Mouse (Mus musculus) hindbrain, embryonic 15.5 days (tissue): ENCODE measurements at regions not wholly inside any gene's neighbourhood (a gene's known extent, or its start where the extent isn't known, plus 50 kb on each side); places are given as distances from the start of the nearest gene placed in this dataset.

Source experiments
- ATAC-seq: fragments of 200-750 bp; cut with Nextera tagmentation; 2 replicates; pipeline ENCODE4 v1.8.0; 2017; ENCODE audit warnings: low read depth, moderate number of reproducible peaks, moderate TSS enrichment; ENCODE audit not compliant: low FRiP score
- H3K27ac ChIP-seq: fragments of 300-500 bp; sonication (generic); replicated peaks from 2 replicates; pipeline ENCODE4 v1.5.1; 2015; ENCODE audit warnings: mild to moderate bottlenecking, inconsistent platforms
- H3K27me3 ChIP-seq: fragments of 300-500 bp; sonication (generic); 2 replicates; pipeline ENCODE4 v1.6.1; 2015; ENCODE audit warnings: control low read depth, inconsistent platforms
- H3K36me3 ChIP-seq: fragments of 300-500 bp; sonication (generic); 2 replicates; pipeline ENCODE4 v1.6.1; 2015; ENCODE audit warnings: control low read depth, inconsistent platforms
- H3K4me1 ChIP-seq: fragments of 300-500 bp; sonication (generic); replicated peaks from 2 replicates; pipeline ENCODE4 v1.6.1; 2015; ENCODE audit warnings: control low read depth, inconsistent platforms
- H3K4me2 ChIP-seq: fragments of 300-500 bp; sonication (generic); 2 replicates; pipeline ENCODE4 v1.6.1; 2015; ENCODE audit warnings: moderate library complexity, mild to moderate bottlenecking, inconsistent platforms
- H3K4me3 ChIP-seq: fragments of 300-500 bp; sonication (generic); 2 replicates; pipeline ENCODE4 v1.5.1; 2015; ENCODE audit warnings: mild to moderate bottlenecking, inconsistent platforms
- H3K9ac ChIP-seq: fragments of 300-500 bp; sonication (generic); 2 replicates; pipeline ENCODE4 v1.6.1; 2015; ENCODE audit warnings: inconsistent platforms
- H3K9me3 ChIP-seq: fragments of 300-500 bp; sonication (generic); 2 replicates; pipeline ENCODE4 v1.6.1; 2016; ENCODE audit warnings: control low read depth, inconsistent platforms
- WGBS: fragments of 180-500 bp; shearing (Covaris S2); methylation state at CpG from one replicate; pipeline ENCODE4 v1.1.7; 2015; 5-methylcytosine and 5-hydroxymethylcytosine counted together

- Histone ChIP-seq H3K27me3 (no peaks in the 10 kb centered on the region), H3K36me3 (no peaks in the 10 kb centered on the region), H3K4me2 (no peak overlapping the region), H3K4me1 (no peaks in the 10 kb centered on the region), H3K9me3 (no peaks in the 10 kb centered on the region), H3K4me3 (no peak overlapping the region), H3K9ac (no peak overlapping the region), H3K27ac (no peak overlapping the region)
- 63% methylated on average over 4 of the region's 4 CpGs for WGBS
- no peak for ATAC-seq
Observed at GRCm38 (mm10) chr4:80442711-80443110, 391.2 kb upstream of the Tyrp1 start.

GRCm38 (mm10) chr4:80463615-80464014 lies 370.3 kb upstream of the Tyrp1 start:
- 88% methylated on average over 1 of the region's 1 CpGs for WGBS
- Histone ChIP-seq H3K4me3 (no peak overlapping the region), H3K27me3 (no peaks in the 10 kb centered on the region), H3K27ac (no peak overlapping the region), H3K4me2 (no peak overlapping the region), H3K4me1 (no peaks in the 10 kb centered on the region), H3K36me3 (no peaks in the 10 kb centered on the region), H3K9me3 (no peaks in the 10 kb centered on the region), H3K9ac (no peak overlapping the region)
- no peak for ATAC-seq

- Histone ChIP-seq H3K4me3 (no peak overlapping the region), H3K27me3 (no peaks in the 10 kb centered on the region), H3K9ac (no peak overlapping the region), H3K4me2 (no peak overlapping the region), H3K27ac (no peak overlapping the region), H3K36me3 (no peaks in the 10 kb centered on the region), H3K9me3 (no peaks in the 10 kb centered on the region), H3K4me1 (no peaks in the 10 kb centered on the region)
- 77% methylated on average over 4 of the region's 4 CpGs for WGBS
- ATAC-seq: no peak
Observed at GRCm38 (mm10) chr4:80475736-80476478, 358.0 kb upstream of the Tyrp1 start.

- Histone ChIP-seq H3K4me2 (no peak overlapping the region), H3K27ac (no peak overlapping the region), H3K4me3 (no peak overlapping the region), H3K36me3 (no peaks in the 10 kb centered on the region), H3K27me3 (no peaks in the 10 kb centered on the region), H3K4me1 (peaks cover 3% of the 10 kb centered on the region), H3K9me3 (no peaks in the 10 kb centered on the region), H3K9ac (no peak overlapping the region)
- ATAC-seq: no peak
- 37% methylated on average over 2 of the region's 2 CpGs for WGBS
Observed at GRCm38 (mm10) chr4:80515087-80515486, 318.8 kb upstream of the Tyrp1 start.

- 30% methylated on average over 12 of the region's 12 CpGs for WGBS
- H3K9ac ChIP-seq: no peak overlapping the region
Observed at GRCm38 (mm10) chr4:80517476-80518285, 316.2 kb upstream of the Tyrp1 start.

GRCm38 (mm10) chr4:80518589-80518988 lies 315.3 kb upstream of the Tyrp1 start:
- Histone ChIP-seq H3K9ac (no peak overlapping the region), H3K4me2 (no peak overlapping the region), H3K36me3 (no peaks in the 10 kb centered on the region), H3K4me3 (no peak overlapping the region), H3K4me1 (peaks cover 3% of the 10 kb centered on the region), H3K27me3 (no peaks in the 10 kb centered on the region), H3K27ac (no peak overlapping the region), H3K9me3 (no peaks in the 10 kb centered on the region)
- ATAC-seq: no peak

More at GRCm38 (mm10) chr4:80517476-80518285, 316.2 kb upstream of the Tyrp1 start:
- Histone ChIP-seq H3K27ac (no peak overlapping the region), H3K4me3 (0 out of 2 replicates have a peak overlapping the region, but pooled peaks have one; percentile 14), H3K27me3 (no peaks in the 10 kb centered on the region), H3K36me3 (no peaks in the 10 kb centered on the region), H3K9me3 (no peaks in the 10 kb centered on the region), H3K4me2 (peak overlapping the region; percentile 44), H3K4me1 (peaks cover 3% of the 10 kb centered on the region)
- ATAC-seq: peak; percentile 76; the same call in 1 of the 2 replicates

GRCm38 (mm10) chr4:80539854-80540253 lies 294.1 kb upstream of the Tyrp1 start:
- Histone ChIP-seq H3K4me3 (no peak overlapping the region), H3K4me2 (no peak overlapping the region), H3K36me3 (no peaks in the 10 kb centered on the region), H3K27ac (no peak overlapping the region), H3K27me3 (no peaks in the 10 kb centered on the region), H3K9me3 (no peaks in the 10 kb centered on the region), H3K4me1 (no peaks in the 10 kb centered on the region), H3K9ac (no peak overlapping the region)
- 75% methylated on average over 4 of the region's 4 CpGs for WGBS
- no peak for ATAC-seq

GRCm38 (mm10) chr4:80545086-80545485 lies 288.8 kb upstream of the Tyrp1 start:
- no peak overlapping the region for H3K4me2 ChIP-seq
- ATAC-seq: no peak
- H3K27ac ChIP-seq: no peak overlapping the region

GRCm38 (mm10) chr4:80589438-80589837 lies 244.5 kb upstream of the Tyrp1 start:
- Histone ChIP-seq H3K27ac (no peak overlapping the region), H3K4me1 (no peaks in the 10 kb centered on the region), H3K4me2 (no peak overlapping the region), H3K4me3 (no peak overlapping the region), H3K27me3 (no peaks in the 10 kb centered on the region), H3K36me3 (no peaks in the 10 kb centered on the region), H3K9ac (no peak overlapping the region), H3K9me3 (no peaks in the 10 kb centered on the region)
- ATAC-seq: no peak
- 79% methylated on average over 4 of the region's 4 CpGs for WGBS

More at GRCm38 (mm10) chr4:80545086-80545485, 288.8 kb upstream of the Tyrp1 start:
- no peaks in the 10 kb centered on the region for H3K27me3 ChIP-seq
- no peak overlapping the region for H3K4me3 ChIP-seq
- no peak overlapping the region for H3K9ac ChIP-seq
- 80% methylated on average over 3 of the region's 3 CpGs for WGBS
- no peaks in the 10 kb centered on the region for H3K4me1 ChIP-seq
- H3K36me3 ChIP-seq: no peaks in the 10 kb centered on the region
- H3K9me3 ChIP-seq: no peaks in the 10 kb centered on the region

- Histone ChIP-seq H3K27ac (no peak overlapping the region), H3K4me3 (no peak overlapping the region), H3K4me1 (no peaks in the 10 kb centered on the region), H3K36me3 (no peaks in the 10 kb centered on the region), H3K9me3 (no peaks in the 10 kb centered on the region), H3K27me3 (no peaks in the 10 kb centered on the region), H3K9ac (no peak overlapping the region), H3K4me2 (no peak overlapping the region)
- no peak for ATAC-seq
- WGBS: 78% methylated on average over 4 of the region's 4 CpGs
Observed at GRCm38 (mm10) chr4:80628271-80628670, 205.7 kb upstream of the Tyrp1 start.

GRCm38 (mm10) chr4:80629251-80629650 lies 204.7 kb upstream of the Tyrp1 start:
- Histone ChIP-seq H3K9me3 (no peaks in the 10 kb centered on the region), H3K4me3 (no peak overlapping the region), H3K27me3 (no peaks in the 10 kb centered on the region), H3K4me2 (no peak overlapping the region), H3K9ac (no peak overlapping the region), H3K4me1 (no peaks in the 10 kb centered on the region), H3K27ac (no peak overlapping the region), H3K36me3 (no peaks in the 10 kb centered on the region)
- 57% methylated on average over 1 of the region's 1 CpGs for WGBS
- ATAC-seq: no peak

GRCm38 (mm10) chr4:80630260-80630659 lies 203.7 kb upstream of the Tyrp1 start:
- ATAC-seq: no peak

More at GRCm38 (mm10) chr4:80630260-80630659, 203.7 kb upstream of the Tyrp1 start:
- no peaks in the 10 kb centered on the region for H3K36me3 ChIP-seq
- no peaks in the 10 kb centered on the region for H3K4me1 ChIP-seq
- H3K4me3 ChIP-seq: no peak overlapping the region
- H3K27me3 ChIP-seq: no peaks in the 10 kb centered on the region
- no peak overlapping the region for H3K27ac ChIP-seq
- H3K9me3 ChIP-seq: no peaks in the 10 kb centered on the region
- no peak overlapping the region for H3K4me2 ChIP-seq
- H3K9ac ChIP-seq: no peak overlapping the region
